In the genomic region with DNA sequence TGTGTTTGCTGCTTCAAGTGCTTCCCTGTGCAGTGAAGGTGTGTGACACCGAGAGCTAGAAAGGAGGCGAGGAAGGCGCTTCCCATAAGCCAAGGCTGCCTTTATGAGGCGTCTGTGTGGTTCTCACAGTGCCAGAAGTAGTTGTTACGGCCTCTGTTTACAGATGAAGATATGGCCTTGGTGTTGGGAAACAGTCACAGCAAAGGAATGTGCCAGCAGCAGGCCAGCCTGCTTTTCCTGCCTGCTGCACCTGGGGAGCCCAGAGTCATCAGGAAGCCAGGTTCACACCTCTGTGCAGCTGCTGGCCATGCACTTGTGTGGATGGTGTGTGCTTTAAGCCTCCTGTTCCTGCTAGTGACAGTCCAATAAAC, we compare ENCODE assay signal across 9 mouse cellular contexts. TPM values are rescaled to one million over a fixed set of nuclear protein-coding genes. Genes with fewer than 3 reads are reported as not detected.
A peak's percentile ranks its signal among the peaks of the same experiment; 100 is the strongest.
DNase-seq lines count a peak whose midpoint lies in the region; ATAC-seq lines count a peak whose summit lies in the region.
"Had no signal": no experiment of that assay in that cellular context is flagged by ENCODE, and none has a peak within 500 bp of the region (broad histone marks: within the 10 kb centered on the region; RNA-seq: fewer than 3 reads in every experiment).

No protein-coding gene starts in this region.

- H3K4me1 ChIP-seq in midbrain, embryonic 10.5 days, result peaks cover 26% of the 10 kb centered on the region
- 0 out of 2 replicates have a peak, but pooled peaks cover 2% of the 10 kb centered on the region for H3K4me1 ChIP-seq in midbrain, embryonic 11.5 days (ENCODE audit: control insufficient read depth, insufficient read depth, low read length)
- H3K4me1 ChIP-seq in intestine, embryonic 15.5 days (replicated peaks), result peaks cover 25% of the 10 kb centered on the region
- no peaks in the 10 kb centered on the region for H3K4me1 ChIP-seq in liver, embryonic 16.5 days (ENCODE audit: control insufficient read depth, low read depth, low read length)

- H3K9me3 ChIP-seq in midbrain, embryonic 10.5 days (replicated peaks), result no peaks in the 10 kb centered on the region
- no peaks in the 10 kb centered on the region for H3K9me3 ChIP-seq in midbrain, embryonic 11.5 days (ENCODE audit: control insufficient read depth, low read length)
- no peaks in the 10 kb centered on the region for H3K9me3 ChIP-seq in intestine, embryonic 15.5 days
- H3K9me3 ChIP-seq in liver, embryonic 16.5 days (replicated peaks; ENCODE audit: control insufficient read depth, low read length), result no peaks in the 10 kb centered on the region
- H3K9me3 ChIP-seq: liver, embryonic 13.5 days had no signal

- no peaks in the 10 kb centered on the region for H3K27me3 ChIP-seq in midbrain, embryonic 10.5 days (ENCODE audit: low read depth, poor library complexity, severe bottlenecking)
- no peaks in the 10 kb centered on the region for H3K27me3 ChIP-seq in midbrain, embryonic 11.5 days (ENCODE audit: control insufficient read depth, insufficient read depth, low read length)
- H3K27me3 ChIP-seq in intestine, embryonic 15.5 days (replicated peaks), result no peaks in the 10 kb centered on the region
- no peaks in the 10 kb centered on the region for H3K27me3 ChIP-seq in liver, embryonic 16.5 days (ENCODE audit: control insufficient read depth, insufficient read depth, low read depth, low read length)

- no peak overlapping the region for H3K4me2 ChIP-seq in midbrain, embryonic 11.5 days
- no peak overlapping the region; the same call in 1 of the 2 replicates for H3K4me2 ChIP-seq in intestine, embryonic 15.5 days (replicated peaks)
- no peak overlapping the region for H3K4me2 ChIP-seq in liver, embryonic 16.5 days (ENCODE audit: low read depth, low read length)
- H3K4me2 ChIP-seq: liver, embryonic 13.5 days had no signal

- H3K27ac ChIP-seq in midbrain, embryonic 10.5 days (replicated peaks), result 0 out of 2 replicates have a peak overlapping the region, but pooled peaks have one; percentile 52
- no peak overlapping the region for H3K27ac ChIP-seq in midbrain, embryonic 11.5 days (ENCODE audit: low read depth, low read length)
- H3K27ac ChIP-seq in intestine, embryonic 15.5 days, result peak overlapping the region; percentile 74
- no peak overlapping the region for H3K27ac ChIP-seq in liver, embryonic 16.5 days (ENCODE audit: low read length)
- H3K27ac ChIP-seq: liver, embryonic 13.5 days had no signal

- no peaks in the 10 kb centered on the region for H3K36me3 ChIP-seq in midbrain, embryonic 10.5 days
- no peaks in the 10 kb centered on the region for H3K36me3 ChIP-seq in midbrain, embryonic 11.5 days (ENCODE audit: control insufficient read depth, insufficient read depth, low read length)
- H3K36me3 ChIP-seq in intestine, embryonic 15.5 days, result no peaks in the 10 kb centered on the region
- H3K36me3 ChIP-seq in liver, embryonic 16.5 days (ENCODE audit: control insufficient read depth, insufficient read depth), result no peaks in the 10 kb centered on the region
- H3K36me3 ChIP-seq: liver, embryonic 13.5 days had no signal

- 42% methylated on average over 5 of the region's 5 CpGs for WGBS in midbrain, embryonic 10.5 days
- 42% methylated on average over 5 of the region's 5 CpGs for WGBS in midbrain, embryonic 11.5 days
- 23% methylated on average over 5 of the region's 5 CpGs for WGBS in intestine, embryonic 15.5 days
- WGBS in liver, embryonic 16.5 days (ENCODE audit: insufficient replicate concordance), result 38% methylated on average over 5 of the region's 5 CpGs

- no peak for ATAC-seq in midbrain, embryonic 11.5 days (ENCODE audit: low FRiP score)
- ATAC-seq in intestine, embryonic 15.5 days, result peak; percentile 88
- peak; percentile 74 for ATAC-seq in liver, embryonic 16.5 days (ENCODE audit: low read depth)

- no peak overlapping the region for H3K4me3 ChIP-seq in midbrain, embryonic 10.5 days
- H3K4me3 ChIP-seq in midbrain, embryonic 11.5 days (ENCODE audit: low read depth, low read length), result no peak overlapping the region
- no peak overlapping the region for H3K4me3 ChIP-seq in intestine, embryonic 15.5 days (replicated peaks)
- no peak overlapping the region for H3K4me3 ChIP-seq in liver, embryonic 16.5 days (ENCODE audit: low read depth, low read length)
- H3K4me3 ChIP-seq: liver, embryonic 13.5 days had no signal

- no peak for DNase-seq in midbrain, embryonic 10.5 days (ENCODE audit: low spot score)
- no peak for DNase-seq in midbrain, embryonic 11.5 days (ENCODE audit: low spot score, missing footprints)
- peak; percentile 51 to 70 for DNase-seq in urinary bladder, postnatal 36 days (ENCODE audit: low spot score in 2 of 2)
- DNase-seq in right cerebral cortex, postnatal 14 days, result no peak
- DNase-seq in layer of hippocampus, adult 8-10 months (ENCODE audit: low spot score in 2 of 2), result no peak
- DNase-seq: liver, embryonic 13.5 days; right cerebral cortex, postnatal 4 days had no signal

- H3K9ac ChIP-seq in midbrain, embryonic 11.5 days (ENCODE audit: low read length), result no peak overlapping the region
- no peak overlapping the region for H3K9ac ChIP-seq in intestine, embryonic 15.5 days
- no peak overlapping the region for H3K9ac ChIP-seq in liver, embryonic 16.5 days (ENCODE audit: low read depth, low read length)
- H3K9ac ChIP-seq: liver, embryonic 13.5 days had no signal

RNA-seq across cellular contexts. Expression of gene Afdn, which starts 16.6 kb away (rescaled TPM):
- 72.1 and 73.1 TPM in 2 replicates for polyA plus RNA-seq in midbrain, embryonic 10.5 days (2016; fragmentation: Nextera tagmentation; extraction: Ambion mirVana)
- 117 and 123 TPM in 2 replicates for polyA plus RNA-seq in midbrain, embryonic 11.5 days (2014; fragmentation: Nextera tagmentation; extraction: Ambion mirVana)
- 76.6 and 84.9 TPM in 2 replicates for polyA plus RNA-seq in intestine, embryonic 15.5 days (2015; fragmentation: Nextera tagmentation; extraction: Ambion mirVana)
- polyA plus RNA-seq in liver, embryonic 16.5 days (2015; fragmentation: Nextera tagmentation; extraction: Ambion mirVana), result 7.3 and 8.6 TPM in 2 replicates
- total RNA-seq in layer of hippocampus, adult 8-10 months (2022), result 100 to 1,000 TPM; 105 to 120 (median 113) TPM

RNA-seq across cellular contexts. Expression of gene Tcte2, which starts 17.9 kb away (rescaled TPM):
- 5.6 and 6.1 TPM in 2 replicates for polyA plus RNA-seq in midbrain, embryonic 10.5 days (2016; fragmentation: Nextera tagmentation; extraction: Ambion mirVana)
- polyA plus RNA-seq in midbrain, embryonic 11.5 days (2014; fragmentation: Nextera tagmentation; extraction: Ambion mirVana), result 5.6 and 5.8 TPM in 2 replicates
- polyA plus RNA-seq in intestine, embryonic 15.5 days (2015; fragmentation: Nextera tagmentation; extraction: Ambion mirVana), result 3.9 and 6.0 TPM in 2 replicates
- polyA plus RNA-seq in liver, embryonic 16.5 days (2015; fragmentation: Nextera tagmentation; extraction: Ambion mirVana), result 0.39 and 1.1 TPM in 2 replicates
- 10 to 100 TPM; 18.3 to 21.9 (median 19.9) TPM for total RNA-seq in layer of hippocampus, adult 8-10 months (2022)

Comparison
In these comparisons a context has a peak if more than half of its experiments do, and no peak if none do; other contexts are left out.
1. H3K27ac ChIP-seq: peak in midbrain, embryonic 10.5 days (single experiment) and intestine, embryonic 15.5 days (single experiment); none in midbrain, embryonic 11.5 days (single experiment) and liver, embryonic 16.5 days (single experiment).
2. DNase-seq: peak in urinary bladder, postnatal 36 days (2 of 2); none in midbrain, embryonic 10.5 days (single experiment), midbrain, embryonic 11.5 days (single experiment), right cerebral cortex, postnatal 14 days (single experiment) and layer of hippocampus, adult 8-10 months (0 of 2).